Mouse (Mus musculus): ENCODE results near the gene Iqgap3. TPM values are rescaled to one million over a fixed set of nuclear protein-coding genes. Genes with fewer than 3 reads are reported as not detected.

Gene Iqgap3
- 19.8 and 21.0 TPM in 2 replicates for polyA plus RNA-seq (2014; fragmentation: Nextera tagmentation; extraction: Ambion mirVana)

DNA sequence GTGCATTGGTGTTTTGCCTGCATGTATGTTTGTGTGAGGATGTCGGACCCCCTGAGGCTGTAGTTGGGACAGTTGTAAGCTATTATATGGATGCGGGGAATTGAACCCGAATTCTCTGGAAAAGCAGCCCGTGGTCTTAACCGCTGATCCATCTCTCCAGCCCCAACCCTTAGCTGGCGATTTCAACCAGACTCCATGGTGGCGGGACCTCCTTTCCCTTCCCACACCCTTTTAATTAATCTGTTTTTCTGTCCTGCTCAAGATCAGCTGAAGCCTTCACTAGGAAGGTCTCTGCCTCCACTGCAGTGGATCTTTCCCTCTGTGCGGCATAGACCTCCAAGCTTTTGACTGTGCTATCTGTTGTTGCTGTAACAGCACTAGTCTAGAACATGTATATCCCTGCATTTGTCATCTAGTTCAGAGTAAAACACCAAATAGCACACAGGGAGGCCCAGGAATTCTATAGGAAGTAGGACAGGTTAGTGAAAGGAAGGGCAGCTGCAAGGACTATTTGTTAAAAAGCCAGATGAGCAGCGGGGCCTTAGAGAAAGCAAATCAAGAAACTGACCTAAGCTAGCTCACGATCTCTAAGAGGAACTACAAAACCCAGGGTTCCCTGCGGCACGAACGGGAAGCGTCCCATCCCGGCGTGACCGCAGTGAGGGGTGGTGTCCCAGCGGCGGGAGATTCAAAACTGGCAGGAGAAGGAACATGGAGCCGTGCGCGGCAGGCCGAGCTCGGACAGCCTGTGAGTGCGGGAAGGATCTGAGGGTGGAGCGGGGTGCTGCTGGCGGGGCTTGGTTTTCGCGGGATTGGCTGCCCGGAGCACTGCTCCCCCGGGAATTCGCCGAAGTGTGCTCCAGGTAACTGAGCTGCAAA is at the start of gene Iqgap3:
Gene Iqgap3, plus strand, starts transcription at position 627 of the 879 bp plus-strand sequence.
- H3K9ac ChIP-seq (replicated peaks; ENCODE audit: low read depth, low read length), result peak within 1 kb of the TSS; percentile 23; the same call in 1 of the 2 replicates
- no peaks in the 10 kb centered on the region for H3K27me3 ChIP-seq (ENCODE audit: control insufficient read depth, insufficient read depth, low read length)
- 19% methylated on average over 33 of the region's 33 CpGs for WGBS
- no peaks in the 10 kb centered on the region for H3K9me3 ChIP-seq (ENCODE audit: control insufficient read depth, low read depth, low read length)
- H3K36me3 ChIP-seq (ENCODE audit: control insufficient read depth, insufficient read depth, low read length), result peaks cover 11% of the 10 kb centered on the region; the same call in 1 of the 2 replicates
- ATAC-seq (ENCODE audit: insufficient number of reproducible peaks, insufficient read depth, low FRiP score, low read depth), result peak; percentile 77; the same call in 1 of the 2 replicates
- H3K4me1 ChIP-seq (ENCODE audit: control insufficient read depth, insufficient read depth, low read length), result peaks cover 10% of the 10 kb centered on the region; the same call in 1 of the 2 replicates
- H3K4me2 ChIP-seq (replicated peaks; ENCODE audit: low read depth, low read length), result peak within 1 kb of the TSS; percentile 63
- peak within 1 kb of the TSS; percentile 52 for H3K4me3 ChIP-seq (ENCODE audit: low read depth, low read length)
- H3K27ac ChIP-seq (ENCODE audit: low read length), result peak within 1 kb of the TSS; percentile 36; the same call in 1 of the 2 replicates

DNA sequence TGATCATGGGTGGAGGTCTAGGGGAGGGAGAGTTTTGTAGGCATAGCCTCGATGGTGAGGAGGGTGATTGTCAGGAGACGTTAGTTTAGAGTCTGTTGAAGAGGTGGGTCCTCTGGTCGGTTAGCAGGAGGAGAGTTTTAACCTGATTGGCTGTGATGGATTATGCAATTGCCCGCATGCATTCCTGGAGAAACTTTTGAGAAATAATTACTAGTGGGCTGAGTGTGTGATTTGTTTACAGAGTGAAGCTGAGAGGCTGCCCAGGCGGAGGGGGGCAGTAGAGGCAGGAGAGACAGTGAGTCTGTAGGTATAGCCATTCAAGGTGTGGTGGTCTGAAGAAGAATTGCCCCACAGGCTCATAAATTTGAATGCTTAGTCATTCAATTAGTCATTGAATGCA is 48.3 kb upstream of the Iqgap3 start:
- no peaks in the 10 kb centered on the region; the same call in 1 of the 2 replicates for H3K4me1 ChIP-seq (ENCODE audit: control insufficient read depth, insufficient read depth, low read length)
- H3K9ac ChIP-seq (replicated peaks; ENCODE audit: low read depth, low read length), result no peak overlapping the region
- WGBS, result 32% methylated on average over 5 of the region's 5 CpGs
- ATAC-seq (ENCODE audit: insufficient number of reproducible peaks, insufficient read depth, low FRiP score, low read depth), result no peak
- H3K36me3 ChIP-seq (ENCODE audit: control insufficient read depth, insufficient read depth, low read length), result no peaks in the 10 kb centered on the region
- no peak overlapping the region for H3K4me2 ChIP-seq (replicated peaks; ENCODE audit: low read depth, low read length)
- H3K9me3 ChIP-seq (ENCODE audit: control insufficient read depth, low read depth, low read length), result no peaks in the 10 kb centered on the region
- H3K27me3 ChIP-seq (ENCODE audit: control insufficient read depth, insufficient read depth, low read length), result peaks cover 9% of the 10 kb centered on the region; the same call in 1 of the 2 replicates
- H3K27ac ChIP-seq (ENCODE audit: low read length), result no peak overlapping the region
- H3K4me3 ChIP-seq (ENCODE audit: low read depth, low read length), result no peak overlapping the region

DNA sequence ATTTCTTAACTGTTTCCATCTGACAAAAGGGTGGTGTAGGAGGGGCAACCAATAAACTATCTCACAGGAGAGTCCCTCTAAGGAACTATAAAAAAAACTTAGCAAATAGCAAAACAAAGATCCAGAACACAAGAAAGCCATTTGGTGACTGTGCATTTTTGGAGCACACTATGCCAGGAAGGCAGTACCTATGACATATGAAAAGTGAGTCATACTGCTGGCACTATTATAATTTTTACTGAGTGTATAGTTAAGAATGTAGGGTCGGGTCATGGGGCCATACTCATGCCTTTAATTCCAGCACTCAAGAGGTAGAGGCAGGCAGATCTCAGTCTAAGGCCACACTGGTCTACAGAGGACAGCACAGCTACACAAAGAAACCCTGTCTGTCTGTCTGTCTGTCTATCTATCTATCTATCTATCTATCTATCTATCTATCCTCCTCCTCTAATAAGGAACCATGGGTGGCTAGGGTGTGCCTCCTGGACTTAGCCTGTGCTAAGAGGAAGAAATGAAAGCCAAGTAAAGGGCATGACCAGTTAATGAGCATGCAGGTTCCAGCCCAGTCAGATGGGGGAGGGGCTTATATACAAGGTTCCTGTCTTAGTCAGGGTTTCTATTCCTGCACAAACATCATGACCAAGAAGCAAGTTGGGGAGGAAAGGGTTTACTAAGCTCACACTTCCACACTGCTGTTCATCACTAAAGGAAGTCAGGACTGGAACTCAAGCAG is 46.0 kb upstream of the Iqgap3 start:
- no peak overlapping the region for H3K4me3 ChIP-seq (ENCODE audit: low read depth, low read length)
- no peaks in the 10 kb centered on the region for H3K36me3 ChIP-seq (ENCODE audit: control insufficient read depth, insufficient read depth, low read length)
- H3K9me3 ChIP-seq (ENCODE audit: control insufficient read depth, low read depth, low read length), result no peaks in the 10 kb centered on the region
- H3K27me3 ChIP-seq (ENCODE audit: control insufficient read depth, insufficient read depth, low read length), result 0 out of 2 replicates have a peak, but pooled peaks cover 2% of the 10 kb centered on the region
- ATAC-seq (ENCODE audit: insufficient number of reproducible peaks, insufficient read depth, low FRiP score, low read depth), result no peak
- no peak overlapping the region for H3K9ac ChIP-seq (replicated peaks; ENCODE audit: low read depth, low read length)
- no peak overlapping the region for H3K4me2 ChIP-seq (replicated peaks; ENCODE audit: low read depth, low read length)
- 64% methylated on average over 1 of the region's 1 CpGs for WGBS
- H3K27ac ChIP-seq (ENCODE audit: low read length), result no peak overlapping the region
- H3K4me1 ChIP-seq (ENCODE audit: control insufficient read depth, insufficient read depth, low read length), result no peaks in the 10 kb centered on the region; the same call in 1 of the 2 replicates

DNA sequence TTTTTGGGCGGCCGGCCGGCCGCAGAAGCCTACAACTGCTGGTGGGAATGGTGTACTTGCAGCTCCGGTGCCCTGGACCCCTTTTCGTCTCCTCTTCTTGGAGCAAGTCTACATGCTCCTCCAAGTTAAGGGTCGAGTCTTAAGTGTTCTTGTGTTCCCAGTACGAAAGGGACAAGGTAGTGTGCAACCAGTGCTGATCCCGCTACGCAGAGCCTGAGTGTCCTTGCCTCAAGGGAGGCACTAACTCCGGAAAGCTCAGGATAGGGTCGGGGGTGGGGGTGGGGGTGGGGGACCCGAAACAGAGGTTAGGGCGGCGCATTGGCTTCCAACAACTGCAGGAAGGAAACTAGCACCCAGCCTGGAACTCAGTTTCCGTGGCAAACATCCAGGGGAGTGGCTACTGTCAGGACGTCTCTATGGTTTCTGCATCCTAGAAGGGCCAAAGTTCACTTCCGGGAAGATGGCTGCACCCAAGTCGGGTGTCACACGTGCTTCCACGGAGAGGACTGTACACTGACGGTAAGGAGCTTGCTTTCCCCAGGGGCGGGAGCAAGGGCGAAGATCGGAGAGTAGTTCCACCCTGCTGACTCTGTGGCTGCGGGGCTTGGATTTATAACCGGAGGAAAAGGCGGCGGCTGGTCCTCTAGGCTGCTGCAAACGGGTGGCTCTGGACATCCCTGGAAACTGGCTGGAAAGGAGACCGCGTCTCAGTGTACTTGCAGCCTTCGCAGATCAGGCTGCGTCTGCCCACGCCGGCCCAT is 38.9 kb upstream of the Iqgap3 start, which contains the start of gene Gpatch4:
Gene Gpatch4, plus strand, starts transcription at position 448 of the 761 bp plus-strand sequence.
- H3K9ac ChIP-seq (replicated peaks; ENCODE audit: low read depth, low read length), result peak within 1 kb of the TSS; percentile 55
- 0 out of 2 replicates have a peak, but pooled peaks cover 4% of the 10 kb centered on the region for H3K4me1 ChIP-seq (ENCODE audit: control insufficient read depth, insufficient read depth, low read length)
- 8% methylated on average over 36 of the region's 36 CpGs for WGBS
- peak within 1 kb of the TSS; percentile 83 for H3K4me3 ChIP-seq (ENCODE audit: low read depth, low read length)
- H3K27ac ChIP-seq (ENCODE audit: low read length), result peak within 1 kb of the TSS; percentile 58; the same call in 1 of the 2 replicates
- H3K36me3 ChIP-seq (ENCODE audit: control insufficient read depth, insufficient read depth, low read length), result no peaks in the 10 kb centered on the region
- ATAC-seq (ENCODE audit: insufficient number of reproducible peaks, insufficient read depth, low FRiP score, low read depth), result peak; percentile 90
- H3K27me3 ChIP-seq (ENCODE audit: control insufficient read depth, insufficient read depth, low read length), result no peaks in the 10 kb centered on the region
- H3K4me2 ChIP-seq (replicated peaks; ENCODE audit: low read depth, low read length), result peak within 1 kb of the TSS; percentile 74
- no peaks in the 10 kb centered on the region for H3K9me3 ChIP-seq (ENCODE audit: control insufficient read depth, low read depth, low read length)

DNA sequence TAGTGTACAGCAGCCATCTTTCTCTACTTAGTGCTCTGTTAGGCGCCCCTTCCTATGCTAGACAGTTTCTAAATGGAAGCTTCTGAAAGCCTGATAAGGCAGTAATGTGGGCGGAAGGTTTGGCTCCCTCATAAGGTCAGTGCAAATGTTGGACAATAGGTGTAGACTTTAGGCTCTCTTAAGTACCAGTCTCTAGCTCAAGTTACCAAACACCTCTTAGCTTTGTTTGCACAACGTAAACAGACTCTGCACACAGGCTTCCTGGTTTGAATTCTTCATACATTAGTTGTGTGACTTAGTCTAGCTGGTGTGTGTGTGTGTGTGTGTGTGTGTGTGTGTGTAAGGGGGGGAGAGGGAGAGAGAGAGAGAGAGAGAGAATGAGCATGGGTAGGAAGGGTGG is 32.2 kb upstream of the Iqgap3 start:
- Histone ChIP-seq H3K36me3 (ENCODE audit: control insufficient read depth, insufficient read depth, low read length) (peaks cover 16% of the 10 kb centered on the region), H3K4me3 (ENCODE audit: low read depth, low read length) (no peak overlapping the region), H3K27me3 (ENCODE audit: control insufficient read depth, insufficient read depth, low read length) (no peaks in the 10 kb centered on the region), H3K9me3 (ENCODE audit: control insufficient read depth, low read depth, low read length) (no peaks in the 10 kb centered on the region), H3K27ac (ENCODE audit: low read length) (no peak overlapping the region), H3K9ac (replicated peaks; ENCODE audit: low read depth, low read length) (no peak overlapping the region), H3K4me1 (ENCODE audit: control insufficient read depth, insufficient read depth, low read length) (no peaks in the 10 kb centered on the region), H3K4me2 (replicated peaks; ENCODE audit: low read depth, low read length) (no peak overlapping the region)
- 48% methylated on average over 3 of the region's 3 CpGs for WGBS
- ATAC-seq (ENCODE audit: insufficient number of reproducible peaks, insufficient read depth, low FRiP score, low read depth), result peak; percentile 80

DNA sequence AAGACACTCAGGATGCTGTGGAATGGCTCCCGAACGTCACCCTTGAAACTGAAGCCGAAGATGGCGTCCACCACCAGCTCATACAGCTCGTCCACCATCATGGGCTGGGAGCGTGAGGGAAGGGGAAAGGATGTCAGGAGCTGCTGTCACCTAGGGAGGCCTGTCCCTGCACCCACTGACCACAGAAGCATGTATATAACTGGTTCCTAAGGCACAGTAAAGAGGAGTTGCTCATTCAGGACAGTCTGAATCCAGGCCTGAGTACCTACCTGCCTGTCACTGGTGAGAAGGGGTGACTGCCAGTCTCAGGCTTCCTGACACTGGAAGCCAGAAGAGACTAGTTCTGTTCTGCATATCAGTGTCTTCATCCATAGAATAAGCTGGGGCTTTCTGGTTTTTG is 24.7 kb upstream of the Iqgap3 start:
- Histone ChIP-seq H3K4me1 (ENCODE audit: control insufficient read depth, insufficient read depth, low read length) (peaks cover 8% of the 10 kb centered on the region; the same call in 1 of the 2 replicates), H3K27ac (ENCODE audit: low read length) (no peak overlapping the region), H3K36me3 (ENCODE audit: control insufficient read depth, insufficient read depth, low read length) (peaks cover 26% of the 10 kb centered on the region), H3K9me3 (ENCODE audit: control insufficient read depth, low read depth, low read length) (no peaks in the 10 kb centered on the region), H3K4me3 (ENCODE audit: low read depth, low read length) (0 out of 2 replicates have a peak overlapping the region, but pooled peaks have one; percentile 95), H3K9ac (replicated peaks; ENCODE audit: low read depth, low read length) (no peak overlapping the region), H3K27me3 (ENCODE audit: control insufficient read depth, insufficient read depth, low read length) (no peaks in the 10 kb centered on the region), H3K4me2 (replicated peaks; ENCODE audit: low read depth, low read length) (peak overlapping the region; percentile 86; the same call in 1 of the 2 replicates)
- 89% methylated on average over 6 of the region's 6 CpGs for WGBS
- no peak for ATAC-seq (ENCODE audit: insufficient number of reproducible peaks, insufficient read depth, low FRiP score, low read depth)

DNA sequence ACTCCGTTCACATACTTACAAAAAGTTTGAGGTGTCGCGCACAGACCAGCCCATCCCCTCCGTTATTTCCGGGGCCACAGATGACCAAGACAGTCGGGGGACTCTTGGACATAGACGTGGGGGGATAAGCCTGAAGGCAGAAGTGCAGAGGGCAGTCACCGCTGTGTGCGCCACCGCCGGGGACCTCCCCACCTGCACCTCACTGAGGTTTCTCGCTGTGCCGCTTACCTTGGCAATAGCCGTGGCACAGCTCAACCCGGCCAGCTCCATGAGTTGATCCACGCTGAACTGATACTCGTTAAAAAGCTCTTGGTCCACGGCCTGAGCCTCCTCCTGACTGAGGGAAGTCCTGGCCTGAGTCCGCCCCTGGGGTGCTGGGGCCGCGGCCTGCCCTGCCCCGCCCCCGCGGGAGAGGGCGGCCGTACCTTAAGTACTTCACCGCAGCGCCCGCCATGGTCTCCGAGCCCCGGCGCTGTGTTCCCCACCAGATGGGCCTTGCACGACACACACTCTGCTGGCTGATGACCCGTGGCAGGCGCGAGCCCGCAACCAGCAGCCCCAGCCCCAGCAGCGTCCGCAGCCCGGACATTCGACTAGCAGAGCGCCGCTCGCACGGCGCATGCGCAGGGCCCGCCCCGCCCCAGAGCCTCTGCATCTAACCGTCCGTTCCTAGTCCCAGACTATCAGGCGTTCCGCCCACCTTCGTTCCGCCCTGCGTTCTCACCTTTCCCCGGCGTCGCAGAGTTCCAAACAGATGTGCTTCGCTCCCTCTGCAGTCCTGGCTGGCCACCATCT is 23.7 kb upstream of the Iqgap3 start, which contains the start of gene Naxe:
Gene Naxe, minus strand, starts transcription at position 594 of the 795 bp plus-strand sequence.
- ATAC-seq (ENCODE audit: insufficient number of reproducible peaks, insufficient read depth, low FRiP score, low read depth), result peak; percentile 96

More for the DNA sequence above, 23.7 kb upstream of the Iqgap3 start, which contains the start of gene Naxe:
- Histone ChIP-seq H3K4me2 (replicated peaks; ENCODE audit: low read depth, low read length) (peak within 1 kb of the TSS; percentile 86), H3K9ac (replicated peaks; ENCODE audit: low read depth, low read length) (peak within 1 kb of the TSS; percentile 72), H3K4me3 (ENCODE audit: low read depth, low read length) (peak within 1 kb of the TSS; percentile 95), H3K36me3 (ENCODE audit: control insufficient read depth, insufficient read depth, low read length) (peaks cover 24% of the 10 kb centered on the region), H3K9me3 (ENCODE audit: control insufficient read depth, low read depth, low read length) (no peaks in the 10 kb centered on the region), H3K27me3 (ENCODE audit: control insufficient read depth, insufficient read depth, low read length) (no peaks in the 10 kb centered on the region), H3K27ac (ENCODE audit: low read length) (peak within 1 kb of the TSS; percentile 33; the same call in 1 of the 2 replicates), H3K4me1 (ENCODE audit: control insufficient read depth, insufficient read depth, low read length) (peaks cover 8% of the 10 kb centered on the region; the same call in 1 of the 2 replicates)
- WGBS, result under 1% methylated on average over 60 of the region's 60 CpGs

All from stomach, embryonic 14.5 days (tissue).